Mouse (Mus musculus): ENCODE results near the gene Kmt2e.
"Not testable (repeated sequence)": the region's sequence is repeated elsewhere in the genome, so short reads cannot be mapped to it uniquely, and the experiment has no call there.

The Kmt2e gene

DNA sequence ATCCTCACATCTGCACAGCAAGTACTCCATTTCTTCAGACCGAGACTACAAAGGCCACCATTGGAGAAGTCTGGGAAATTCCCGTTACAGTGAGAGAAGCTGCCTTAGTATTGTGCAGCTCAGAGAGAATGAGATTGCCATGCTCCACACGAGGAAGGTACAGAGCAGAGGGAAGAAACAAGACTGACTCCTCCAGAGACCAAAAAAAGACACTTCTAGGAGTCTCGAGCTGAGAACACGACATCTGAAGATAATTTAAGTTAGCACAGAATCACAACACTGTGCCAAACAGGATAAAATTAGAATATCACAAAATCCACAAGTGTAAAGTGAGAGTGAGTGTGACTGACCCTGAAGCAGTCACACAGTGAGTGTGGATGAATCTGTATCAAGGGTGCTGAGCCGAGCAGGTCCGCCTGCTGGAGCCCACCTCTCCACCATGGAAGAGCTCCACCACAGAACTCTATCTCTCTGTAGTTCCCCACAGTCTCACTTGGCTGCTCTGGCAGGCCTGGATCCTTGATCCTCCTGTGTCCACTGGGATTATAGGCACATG lies 97.4 kb downstream of the Kmt2e start:
- in situ Hi-C loops (cut with MboI, MseI), result no loop called here

GRCm38 (mm10) chr5:23535692-23536091 lies 101.5 kb downstream of the Kmt2e start:
- in situ Hi-C loops (cut with MboI, MseI), result no loop called here

DNA sequence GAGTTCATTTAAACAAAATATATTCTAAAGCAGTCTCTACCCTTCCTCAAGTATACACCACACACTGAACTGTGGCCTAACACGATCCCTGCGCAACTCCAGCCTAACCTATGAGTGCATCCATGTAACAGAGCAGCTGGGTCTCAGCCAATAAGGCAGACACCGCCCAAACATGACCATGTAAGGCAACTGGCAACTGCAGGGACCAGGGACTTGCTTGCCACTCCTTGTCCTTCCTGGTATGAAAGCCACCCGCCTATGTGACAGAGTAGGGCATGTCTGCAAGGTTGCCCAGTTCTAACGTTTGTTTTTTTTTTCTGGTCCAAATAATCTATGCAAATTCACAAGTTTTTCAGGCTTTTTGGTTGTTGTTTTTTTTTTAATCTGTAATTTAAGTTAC lies 117.4 kb downstream of the Kmt2e start:
- in situ Hi-C loops (cut with MboI, MseI), result no loop called here

DNA sequence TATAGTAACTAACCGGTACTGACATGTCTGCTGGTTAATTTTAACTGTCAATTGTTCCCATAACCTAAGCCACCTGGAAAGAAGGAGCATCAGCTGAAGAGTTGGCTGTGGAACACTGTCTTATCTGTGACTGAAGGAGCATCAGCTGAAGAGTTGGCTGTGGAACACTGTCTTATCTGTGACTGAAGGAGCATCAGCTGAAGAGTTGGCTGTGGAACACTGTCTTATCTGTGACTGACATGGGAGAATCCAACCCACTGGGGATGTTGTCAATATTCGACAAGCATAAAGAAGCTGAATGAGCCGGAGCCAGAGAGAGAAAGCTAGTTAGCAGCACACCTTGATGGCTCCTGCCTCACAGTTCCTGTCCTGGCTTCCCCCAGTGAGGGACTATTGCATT lies 119.1 kb downstream of the Kmt2e start:
- in situ Hi-C loops (cut with MboI, MseI), result not testable (repeated sequence)

Data from regulatory T cell (primary cell).